Mouse (Mus musculus) small intestine, adult 2 months (tissue): ENCODE results near the gene Nsg1.

Source experiments
- CTCF ChIP-seq: fragments of 200-500 bp; IDR thresholded peaks from 2 replicates; pipeline ENCODE4 v1.5.1; 2012; ENCODE audit warnings: low read depth, mild to moderate bottlenecking, control low read depth, inconsistent platforms, low read length, moderate library complexity, mixed read lengths; ENCODE audit not compliant: insufficient replicate concordance, insufficient read length; ENCODE audit errors: extremely low read depth
- POLR2A ChIP-seq: fragments of 200-500 bp; IDR thresholded peaks from 2 replicates; pipeline ENCODE4 v1.6.1; 2012; ENCODE audit warnings: low read depth, mild to moderate bottlenecking, control low read depth, inconsistent platforms, low read length, moderate library complexity

- TF ChIP-seq CTCF (no peak), POLR2A (no peak)
Measured at GRCm38 (mm10) chr5:38129339-38129738, 30.4 kb downstream of the Nsg1 start.
